Mouse (Mus musculus) liver, postnatal 0 days (tissue): ENCODE data around the gene Pcnx. TPM values are rescaled to one million over a fixed set of nuclear protein-coding genes. Genes with fewer than 3 reads are reported as not detected.

Source experiments
- ATAC-seq: fragments of 200-750 bp; cut with Nextera tagmentation; 2 replicates; pipeline ENCODE4 v1.8.0; 2017; ENCODE audit warnings: mild to moderate bottlenecking, moderate library complexity
- DNase-seq: peaks from one replicate; pipeline ENCODE4 v3.0.0-alpha.2; 2016
- H3K27ac ChIP-seq: fragments of 300-500 bp; sonication (generic); 2 replicates; pipeline ENCODE4 v1.5.1; 2014; ENCODE audit warnings: antibody characterized with exemption, moderate library complexity, mild to moderate bottlenecking, low read depth
- H3K27me3 ChIP-seq: fragments of 300-500 bp; sonication (generic); 2 replicates; pipeline ENCODE4 v1.6.1; 2014; ENCODE audit warnings: low read length, control low read depth, mixed read lengths; ENCODE audit not compliant: insufficient read depth
- H3K36me3 ChIP-seq: fragments of 300-500 bp; sonication (generic); replicated peaks from 2 replicates; pipeline ENCODE4 v1.6.1; 2014; ENCODE audit warnings: mild to moderate bottlenecking, control low read depth, low read length, moderate library complexity, mixed read lengths; ENCODE audit not compliant: insufficient read depth
- H3K4me1 ChIP-seq: fragments of 300-500 bp; sonication (generic); 2 replicates; pipeline ENCODE4 v1.6.1; 2014; ENCODE audit warnings: antibody characterized with exemption, mild to moderate bottlenecking, control low read depth; ENCODE audit not compliant: insufficient read depth
- H3K4me2 ChIP-seq: fragments of 300-500 bp; sonication (generic); 2 replicates; pipeline ENCODE4 v1.6.1; 2014; ENCODE audit warnings: low read depth, mild to moderate bottlenecking, low read length, moderate library complexity, mixed read lengths
- H3K4me3 ChIP-seq: fragments of 300-500 bp; sonication (generic); 2 replicates; pipeline ENCODE4 v1.5.1; 2014; ENCODE audit warnings: low read depth, low read length
- H3K9ac ChIP-seq: fragments of 300-500 bp; sonication (generic); replicated peaks from 2 replicates; pipeline ENCODE4 v1.6.1; 2014; ENCODE audit warnings: mild to moderate bottlenecking, moderate library complexity
- H3K9me3 ChIP-seq: fragments of 300-500 bp; sonication (generic); 2 replicates; pipeline ENCODE4 v1.6.1; 2016; ENCODE audit warnings: mild to moderate bottlenecking, control low read depth, low read length, mixed read lengths
- CTCF ChIP-seq: sonication (generic); IDR thresholded peaks from 2 replicates; pipeline ENCODE4 v1.5.1; 2016; ENCODE audit warnings: antibody characterized with exemption, low read depth
- EP300 ChIP-seq: IDR thresholded peaks from 2 replicates; pipeline ENCODE4 v1.6.1; 2016; ENCODE audit warnings: antibody characterized with exemption, low read depth, mild to moderate bottlenecking
- WGBS: fragments of 180-500 bp; shearing (Covaris S2); extraction: QIAGEN DNeasy Blood & Tissue Kit; methylation state at CpG from one replicate; pipeline ENCODE4 v1.1.7; 2014; ENCODE audit not compliant: insufficient replicate concordance; 5-methylcytosine and 5-hydroxymethylcytosine counted together
- polyA plus RNA-seq: library from polyadenylated mRNA; unstranded; fragments of >200 nt; fragmentation: Nextera tagmentation; extraction: Ambion mirVana; gene quantifications from 2 replicates; pipeline ENCODE4 v1.2.1, GENCODE M21; 2015

Gene Pcnx
- polyA plus RNA-seq, 1 experiment from 2014 or later = 2.4 TPM

- WGBS = 76% methylated on average over 5 of the region's 5 CpGs
- ATAC-seq (no peak), DNase-seq (no peak)
- no peaks in the 10 kb centered on the region for H3K4me1 ChIP-seq
- TF ChIP-seq CTCF (no peak), EP300 (no peak)
- no peaks in the 10 kb centered on the region for H3K36me3 ChIP-seq
- H3K27me3 ChIP-seq = no peaks in the 10 kb centered on the region
- no peak overlapping the region for H3K27ac ChIP-seq
- H3K9me3 ChIP-seq = no peaks in the 10 kb centered on the region
- H3K4me2 ChIP-seq = no peak overlapping the region
- H3K4me3 ChIP-seq = no peak overlapping the region
- no peak overlapping the region for H3K9ac ChIP-seq
Observed at GRCm38 (mm10) chr12:81837463-81837862, 22.4 kb upstream of the Pcnx start.

GRCm38 (mm10) chr12:81839663-81840062 is 20.2 kb upstream of the Pcnx start:
- no peaks in the 10 kb centered on the region for H3K9me3 ChIP-seq

GRCm38 (mm10) chr12:81841046-81841445 is 18.8 kb upstream of the Pcnx start:
- H3K4me3 ChIP-seq = no peak overlapping the region
- peaks cover 4% of the 10 kb centered on the region; the same call in 1 of the 2 replicates for H3K4me1 ChIP-seq
- no peaks in the 10 kb centered on the region; the same call in 1 of the 2 replicates for H3K27me3 ChIP-seq
- H3K9ac ChIP-seq = no peak overlapping the region
- no peak for TF ChIP-seq EP300
- no peak for TF ChIP-seq CTCF
- no peak for ATAC-seq
- H3K9me3 ChIP-seq = no peaks in the 10 kb centered on the region
- H3K4me2 ChIP-seq = no peak overlapping the region
- 78% methylated on average over 5 of the region's 5 CpGs for WGBS
- DNase-seq = no peak
- H3K27ac ChIP-seq = no peak overlapping the region
- no peaks in the 10 kb centered on the region for H3K36me3 ChIP-seq

More at GRCm38 (mm10) chr12:81839663-81840062, 20.2 kb upstream of the Pcnx start:
- no peak for ATAC-seq
- TF ChIP-seq CTCF (no peak), EP300 (no peak)
- no peaks in the 10 kb centered on the region for H3K36me3 ChIP-seq
- H3K27ac ChIP-seq = no peak overlapping the region
- H3K9ac ChIP-seq = no peak overlapping the region
- no peaks in the 10 kb centered on the region for H3K27me3 ChIP-seq
- DNase-seq = no peak
- H3K4me3 ChIP-seq = no peak overlapping the region
- H3K4me1 ChIP-seq = no peaks in the 10 kb centered on the region; the same call in 1 of the 2 replicates
- H3K4me2 ChIP-seq = no peak overlapping the region
- WGBS = 70% methylated on average over 5 of the region's 5 CpGs

GRCm38 (mm10) chr12:81843501-81843900 is 16.3 kb upstream of the Pcnx start:
- no peak for ATAC-seq
- Histone ChIP-seq H3K36me3 (no peaks in the 10 kb centered on the region), H3K4me1 (peaks cover 4% of the 10 kb centered on the region; the same call in 1 of the 2 replicates), H3K27me3 (peaks cover 3% of the 10 kb centered on the region; the same call in 1 of the 2 replicates), H3K9me3 (no peaks in the 10 kb centered on the region), H3K4me2 (no peak overlapping the region), H3K27ac (no peak overlapping the region), H3K4me3 (no peak overlapping the region), H3K9ac (no peak overlapping the region)
- DNase-seq = no peak
- 77% methylated on average over 5 of the region's 5 CpGs for WGBS
- TF ChIP-seq EP300 = no peak

- Histone ChIP-seq H3K27ac (no peak overlapping the region), H3K4me1 (peaks cover 4% of the 10 kb centered on the region; the same call in 1 of the 2 replicates), H3K9me3 (no peaks in the 10 kb centered on the region), H3K27me3 (peaks cover 3% of the 10 kb centered on the region; the same call in 1 of the 2 replicates), H3K36me3 (no peaks in the 10 kb centered on the region), H3K9ac (no peak overlapping the region), H3K4me2 (peak overlapping the region; percentile 51), H3K4me3 (peak overlapping the region; percentile 17; the same call in 1 of the 2 replicates)
- DNase-seq (no peak), ATAC-seq (no peak)
- 20% methylated on average over 13 of the region's 13 CpGs for WGBS
- TF ChIP-seq CTCF (no peak), EP300 (no peak)
Observed at GRCm38 (mm10) chr12:81844572-81844971, 15.3 kb upstream of the Pcnx start.

- peak overlapping the region; percentile 17 for H3K4me3 ChIP-seq
- ATAC-seq = no peak; the same call in 1 of the 2 replicates
- 6% methylated on average over 14 of the region's 14 CpGs for WGBS
Observed at GRCm38 (mm10) chr12:81844981-81845380, 14.8 kb upstream of the Pcnx start.

GRCm38 (mm10) chr12:81849629-81850028 is 10.2 kb upstream of the Pcnx start:
- no peaks in the 10 kb centered on the region for H3K9me3 ChIP-seq
- no peak overlapping the region for H3K27ac ChIP-seq
- peaks cover 4% of the 10 kb centered on the region; the same call in 1 of the 2 replicates for H3K4me1 ChIP-seq
- no peak overlapping the region for H3K9ac ChIP-seq
- H3K36me3 ChIP-seq = no peaks in the 10 kb centered on the region
- no peak overlapping the region for H3K4me3 ChIP-seq
- DNase-seq (no peak), ATAC-seq (no peak)
- no peak overlapping the region for H3K4me2 ChIP-seq
- 66% methylated on average over 8 of the region's 8 CpGs for WGBS
- no peak for TF ChIP-seq EP300
- no peak for TF ChIP-seq CTCF
- peaks cover 3% of the 10 kb centered on the region; the same call in 1 of the 2 replicates for H3K27me3 ChIP-seq

More at GRCm38 (mm10) chr12:81844981-81845380, 14.8 kb upstream of the Pcnx start:
- Histone ChIP-seq H3K9me3 (no peaks in the 10 kb centered on the region), H3K4me2 (peak overlapping the region; percentile 51), H3K9ac (no peak overlapping the region), H3K27ac (no peak overlapping the region), H3K36me3 (no peaks in the 10 kb centered on the region), H3K27me3 (peaks cover 3% of the 10 kb centered on the region; the same call in 1 of the 2 replicates), H3K4me1 (peaks cover 4% of the 10 kb centered on the region; the same call in 1 of the 2 replicates)
- DNase-seq = peak; percentile 20
- no peak for TF ChIP-seq CTCF
- TF ChIP-seq EP300 = no peak
